Mouse (Mus musculus) T-helper 2 cell (primary cell): ENCODE measurements around the gene Arl4c.

Experiments
- in situ Hi-C: fragments of 300-600 bp; cut with MboI, MseI; formaldehyde crosslinking; loops from one replicate; pipeline ENCODE4 v1.15.1; 2025; ENCODE audit warnings: high pct_unique_total_duplicates

Gene Arl4c

GRCm38 (mm10) chr1:88701870-88702661, at the start of gene Arl4c:
TSS of gene Arl4c (minus strand) at chr1:88702221.
- in situ Hi-C loops = no loop called here

- in situ Hi-C loops = loop anchor here (5.0 kb wide), 1 partner anchor 441 kb away; no protein-coding TSS in a partner anchor
These were observed 49.3 kb upstream of the Arl4c start for GRCm38 (mm10) chr1:88751332-88751731.

- in situ Hi-C loops = loop anchor here (5.0 kb wide), 1 partner anchor 442 kb away; no protein-coding TSS in a partner anchor
These were observed 48.6 kb upstream of the Arl4c start for GRCm38 (mm10) chr1:88750576-88750975.

GRCm38 (mm10) chr1:88750126-88750525, 48.1 kb upstream of the Arl4c start:
- in situ Hi-C loops = loop anchor here (5.0 kb wide), 1 partner anchor 442 kb away; no protein-coding TSS in a partner anchor

- in situ Hi-C loops = no loop called here
These were observed 47.1 kb upstream of the Arl4c start for GRCm38 (mm10) chr1:88749106-88749505.

GRCm38 (mm10) chr1:88745256-88745655, 43.2 kb upstream of the Arl4c start:
- in situ Hi-C loops = no loop called here

- in situ Hi-C loops = loop anchor here (5.0 kb wide), 1 partner anchor 322 kb away; no protein-coding TSS in a partner anchor
These were observed 42.2 kb upstream of the Arl4c start for GRCm38 (mm10) chr1:88744261-88744660.

- in situ Hi-C loops = loop anchor here (5.0 kb wide), 1 partner anchor 320 kb away; no protein-coding TSS in a partner anchor
These were observed 40.4 kb upstream of the Arl4c start for GRCm38 (mm10) chr1:88742372-88742771.

- in situ Hi-C loops = no loop called here
These were observed 37.5 kb upstream of the Arl4c start for GRCm38 (mm10) chr1:88739546-88739945.

GRCm38 (mm10) chr1:88738931-88739330, 36.9 kb upstream of the Arl4c start:
- in situ Hi-C loops = no loop called here

GRCm38 (mm10) chr1:88729496-88729895, 27.5 kb upstream of the Arl4c start:
- in situ Hi-C loops = no loop called here

- in situ Hi-C loops = no loop called here
These were observed 25.3 kb upstream of the Arl4c start for GRCm38 (mm10) chr1:88727369-88727768.

GRCm38 (mm10) chr1:88725716-88726115, 23.7 kb upstream of the Arl4c start:
- in situ Hi-C loops = no loop called here

- in situ Hi-C loops = no loop called here
These were observed 18.7 kb upstream of the Arl4c start for GRCm38 (mm10) chr1:88720626-88721229.

- in situ Hi-C loops = no loop called here
These were observed 16.5 kb upstream of the Arl4c start for GRCm38 (mm10) chr1:88718563-88718962.

GRCm38 (mm10) chr1:88717736-88718135, 15.7 kb upstream of the Arl4c start:
- in situ Hi-C loops = no loop called here

GRCm38 (mm10) chr1:88712011-88712410, 10.0 kb upstream of the Arl4c start:
- in situ Hi-C loops = no loop called here

GRCm38 (mm10) chr1:88708646-88709305, 6.8 kb upstream of the Arl4c start:
- in situ Hi-C loops = loop anchor here (5.0 kb wide), 2 partner anchors 146 to 241 kb away; no protein-coding TSS in a partner anchor

- in situ Hi-C loops = loop anchor here (5.0 kb wide), 2 partner anchors 146 to 241 kb away; no protein-coding TSS in a partner anchor
These were observed 6.2 kb upstream of the Arl4c start for GRCm38 (mm10) chr1:88708191-88708590.

- in situ Hi-C loops = loop anchor here (5.0 kb wide), 2 partner anchors 145 to 240 kb away; no protein-coding TSS in a partner anchor
These were observed 5.5 kb upstream of the Arl4c start for GRCm38 (mm10) chr1:88707536-88707935.

- in situ Hi-C loops = loop anchor here (5.0 kb wide), 2 partner anchors 143 to 238 kb away; no protein-coding TSS in a partner anchor
These were observed 3.8 kb upstream of the Arl4c start for GRCm38 (mm10) chr1:88705799-88706198.

GRCm38 (mm10) chr1:88705050-88705449, 3.0 kb upstream of the Arl4c start:
- in situ Hi-C loops = loop anchor here (5.0 kb wide), 2 partner anchors 143 to 238 kb away; no protein-coding TSS in a partner anchor
